Mouse (Mus musculus): Measurements from ENCODE around the gene Golm1. TPM values are rescaled to one million over a fixed set of nuclear protein-coding genes. Genes with fewer than 3 reads are reported as not detected.
"Not testable (repeated sequence)": the region's sequence is repeated elsewhere in the genome, so short reads cannot be mapped to it uniquely, and the experiment has no call there.

Golm1 gene
- total RNA-seq, 2 experiments from 2014 or later = 22.9 to 23.7 TPM

- no peak for DNase-seq (ENCODE audit: low spot score in 2 of 2)
These were observed 72.5 kb downstream of the Golm1 start for GRCm38 (mm10) chr13:59603096-59603495.

- no peak for DNase-seq (ENCODE audit: low spot score in 2 of 2)
These were observed 83.0 kb downstream of the Golm1 start for GRCm38 (mm10) chr13:59592630-59593029.

GRCm38 (mm10) chr13:59592058-59592457, 83.6 kb downstream of the Golm1 start:
- DNase-seq (ENCODE audit: low spot score in 2 of 2) = not testable (repeated sequence)

- no peak for DNase-seq (ENCODE audit: low spot score in 2 of 2)
These were observed 84.9 kb downstream of the Golm1 start for GRCm38 (mm10) chr13:59590691-59591090.

- DNase-seq (ENCODE audit: low spot score in 2 of 2) = no peak
These were observed 85.9 kb downstream of the Golm1 start for GRCm38 (mm10) chr13:59589672-59590071.

GRCm38 (mm10) chr13:59587201-59587600, 88.4 kb downstream of the Golm1 start:
- DNase-seq (ENCODE audit: low spot score in 2 of 2) = no peak

GRCm38 (mm10) chr13:59585648-59586005, 90.0 kb downstream of the Golm1 start:
- peak in 1 of 2 experiments; percentile 32 for DNase-seq (ENCODE audit: low spot score in 2 of 2)

GRCm38 (mm10) chr13:59584947-59585647, 90.5 kb downstream of the Golm1 start, which contains the start of the genes Agtpbp1 and Naa35:
Gene Agtpbp1, minus strand, starts transcription at chr13:59585227.
Gene Naa35, plus strand, starts transcription at chr13:59585259.
- DNase-seq (ENCODE audit: low spot score in 2 of 2) = peak; percentile 99

Other genes with a start within 250 kb of the Golm1 start
- 10 to 100 TPM; 30.8 to 31.2 TPM for gene Agtpbp1, start 90.6 kb downstream of the Golm1 start, total RNA-seq (2021)
- gene Naa35, start 90.6 kb downstream of the Golm1 start, total RNA-seq (2021) = 10 to 100 TPM; 53.3 to 57.8 TPM
- not detected for gene 4921517D22Rik, start 18.3 kb upstream of the Golm1 start, total RNA-seq (2021)
- gene Spata31d1a, start 34.5 kb upstream of the Golm1 start, total RNA-seq (2021) = under 1 TPM; 0.05 to 0.07 TPM
- under 1 TPM; 0.05 to 0.08 TPM for gene Spata31d1b, start 36.5 kb upstream of the Golm1 start, total RNA-seq (2021)
- gene Spata31d1d, start 55.9 kb upstream of the Golm1 start, total RNA-seq (2021) = not detected
- gene 1700014D04Rik, start 70.9 kb upstream of the Golm1 start, total RNA-seq (2021) = not detected
- gene Isca1, start 94.0 kb upstream of the Golm1 start, total RNA-seq (2021) = 10 to 100 TPM; 86.8 to 91.1 TPM
- gene Gm49354, start 106.4 kb upstream of the Golm1 start, total RNA-seq (2021) = not detected
- gene Tut7, start 147.3 kb upstream of the Golm1 start, total RNA-seq (2021) = 10 to 100 TPM; 53.7 to 65.8 TPM

Data from gastrocnemius, postnatal 4 days (tissue).